Mouse (Mus musculus) forebrain, embryonic 10.5 days (tissue): Measurements from ENCODE around the gene Gm20683. TPM values are rescaled to one million over a fixed set of nuclear protein-coding genes. Genes with fewer than 3 reads are reported as not detected.

Experiments used
- DNase-seq: peaks from one replicate; pipeline ENCODE4 v3.0.0-alpha.2; 2017; ENCODE audit warnings: low spot score; ENCODE audit errors: extremely low spot score
- H3K27ac ChIP-seq: fragments of 300-500 bp; sonication (generic); 2 replicates; pipeline ENCODE4 v1.5.1; 2016; ENCODE audit warnings: mild to moderate bottlenecking
- H3K27me3 ChIP-seq: fragments of 300-500 bp; sonication (generic); 2 replicates; pipeline ENCODE4 v1.6.1; 2016; ENCODE audit warnings: mild to moderate bottlenecking; ENCODE audit not compliant: poor library complexity, severe bottlenecking
- H3K36me3 ChIP-seq: fragments of 300-500 bp; sonication (generic); replicated peaks from 2 replicates; pipeline ENCODE4 v1.6.1; 2016; ENCODE audit warnings: mild to moderate bottlenecking, moderate library complexity
- H3K4me1 ChIP-seq: fragments of 300-500 bp; sonication (generic); 2 replicates; pipeline ENCODE4 v1.6.1; 2016
- H3K4me3 ChIP-seq: fragments of 300-500 bp; sonication (generic); 2 replicates; pipeline ENCODE4 v1.5.1; 2016; ENCODE audit warnings: mild to moderate bottlenecking, moderate library complexity
- H3K9me3 ChIP-seq: fragments of 300-500 bp; sonication (generic); 2 replicates; pipeline ENCODE4 v1.6.1; 2016; ENCODE audit warnings: mild to moderate bottlenecking, moderate library complexity
- WGBS: fragments of 180-500 bp; shearing (Covaris S2); methylation state at CpG from one replicate; pipeline ENCODE4 v1.1.7; 2016; 5-methylcytosine and 5-hydroxymethylcytosine counted together
- polyA plus RNA-seq: library from polyadenylated mRNA; unstranded; fragments of >200 nt; fragmentation: Nextera tagmentation; extraction: Ambion mirVana; gene quantifications from 2 replicates; pipeline ENCODE4 v1.2.1, GENCODE M21; 2016

The Gm20683 gene
- polyA plus RNA-seq, result 1.7 and 2.3 TPM in 2 replicates

GRCm38 (mm10) chr17:25841117-25841880 is at the start of gene Gm20683:
Gene Gm20683, minus strand, starts transcription at chr17:25841763.
- no peaks in the 10 kb centered on the region for H3K27me3 ChIP-seq

GRCm38 (mm10) chr17:25888837-25889236 is 47.3 kb upstream of the Gm20683 start:
- Histone ChIP-seq H3K27me3 (no peaks in the 10 kb centered on the region), H3K36me3 (peaks cover 47% of the 10 kb centered on the region), H3K4me1 (peaks cover 13% of the 10 kb centered on the region), H3K4me3 (no peak overlapping the region), H3K9me3 (no peaks in the 10 kb centered on the region), H3K27ac (no peak overlapping the region)
- DNase-seq, result no peak
- WGBS, result 85% methylated on average over 3 of the region's 3 CpGs

More at GRCm38 (mm10) chr17:25841117-25841880, at the start of gene Gm20683:
- 94% methylated on average over 22 of the region's 22 CpGs for WGBS
- H3K4me3 ChIP-seq, result no peak within 1 kb of the TSS; the same call in 1 of the 2 replicates
- peaks cover 75% of the 10 kb centered on the region for H3K36me3 ChIP-seq
- no peak within 1 kb of the TSS for H3K27ac ChIP-seq
- no peaks in the 10 kb centered on the region for H3K9me3 ChIP-seq
- DNase-seq, result no peak
- H3K4me1 ChIP-seq, result peaks cover 51% of the 10 kb centered on the region

- Histone ChIP-seq H3K4me1 (peaks cover 27% of the 10 kb centered on the region), H3K36me3 (peaks cover 60% of the 10 kb centered on the region), H3K27ac (no peak overlapping the region), H3K27me3 (no peaks in the 10 kb centered on the region), H3K4me3 (no peak overlapping the region), H3K9me3 (no peaks in the 10 kb centered on the region)
- 92% methylated on average over 10 of the region's 10 CpGs for WGBS
- DNase-seq, result no peak
Measured at GRCm38 (mm10) chr17:25887467-25887866, 45.9 kb upstream of the Gm20683 start.

GRCm38 (mm10) chr17:25886806-25887205 is 45.2 kb upstream of the Gm20683 start:
- no peaks in the 10 kb centered on the region for H3K27me3 ChIP-seq
- H3K4me1 ChIP-seq, result peaks cover 33% of the 10 kb centered on the region
- H3K36me3 ChIP-seq, result peaks cover 66% of the 10 kb centered on the region
- no peaks in the 10 kb centered on the region for H3K9me3 ChIP-seq
- H3K27ac ChIP-seq, result no peak overlapping the region
- no peak for DNase-seq
- H3K4me3 ChIP-seq, result no peak overlapping the region

- H3K27ac ChIP-seq, result no peak overlapping the region
- H3K27me3 ChIP-seq, result no peaks in the 10 kb centered on the region
- 60% methylated on average over 4 of the region's 4 CpGs for WGBS
- peaks cover 45% of the 10 kb centered on the region for H3K4me1 ChIP-seq
- H3K9me3 ChIP-seq, result no peaks in the 10 kb centered on the region
- no peak overlapping the region for H3K4me3 ChIP-seq
- DNase-seq, result no peak
- peaks cover 66% of the 10 kb centered on the region for H3K36me3 ChIP-seq
Measured at GRCm38 (mm10) chr17:25885636-25886035, 44.1 kb upstream of the Gm20683 start.

GRCm38 (mm10) chr17:25883824-25884223 is 42.3 kb upstream of the Gm20683 start:
- Histone ChIP-seq H3K27me3 (no peaks in the 10 kb centered on the region), H3K4me1 (peaks cover 63% of the 10 kb centered on the region), H3K27ac (0 out of 2 replicates have a peak overlapping the region, but pooled peaks have one; percentile 87), H3K4me3 (no peak overlapping the region), H3K36me3 (peaks cover 63% of the 10 kb centered on the region), H3K9me3 (no peaks in the 10 kb centered on the region)
- WGBS, result 82% methylated on average over 3 of the region's 3 CpGs
- no peak for DNase-seq

- WGBS, result 84% methylated on average over 8 of the region's 8 CpGs
Measured at GRCm38 (mm10) chr17:25883268-25883667, 41.7 kb upstream of the Gm20683 start.

GRCm38 (mm10) chr17:25882306-25882705 is 40.7 kb upstream of the Gm20683 start:
- WGBS, result 34% methylated on average over 5 of the region's 5 CpGs
- Histone ChIP-seq H3K27ac (peak overlapping the region; percentile 87), H3K9me3 (no peaks in the 10 kb centered on the region), H3K4me3 (peak overlapping the region; percentile 13; the same call in 1 of the 2 replicates), H3K27me3 (no peaks in the 10 kb centered on the region), H3K4me1 (peaks cover 74% of the 10 kb centered on the region), H3K36me3 (peaks cover 63% of the 10 kb centered on the region)
- DNase-seq, result no peak

More at GRCm38 (mm10) chr17:25883268-25883667, 41.7 kb upstream of the Gm20683 start:
- Histone ChIP-seq H3K4me1 (peaks cover 69% of the 10 kb centered on the region), H3K27ac (peak overlapping the region; percentile 87; the same call in 1 of the 2 replicates), H3K4me3 (no peak overlapping the region), H3K36me3 (peaks cover 63% of the 10 kb centered on the region), H3K9me3 (no peaks in the 10 kb centered on the region), H3K27me3 (no peaks in the 10 kb centered on the region)
- no peak for DNase-seq

GRCm38 (mm10) chr17:25881691-25882090 is 40.1 kb upstream of the Gm20683 start:
- Histone ChIP-seq H3K27me3 (no peaks in the 10 kb centered on the region), H3K9me3 (no peaks in the 10 kb centered on the region), H3K4me1 (peaks cover 80% of the 10 kb centered on the region), H3K4me3 (peak overlapping the region; percentile 23; the same call in 1 of the 2 replicates), H3K36me3 (peaks cover 64% of the 10 kb centered on the region), H3K27ac (peak overlapping the region; percentile 87)
- WGBS, result 14% methylated on average over 4 of the region's 4 CpGs
- no peak for DNase-seq

- peak; percentile 64 for DNase-seq
- 4% methylated on average over 5 of the region's 5 CpGs for WGBS
- Histone ChIP-seq H3K9me3 (no peaks in the 10 kb centered on the region), H3K4me3 (peak overlapping the region; percentile 23; the same call in 1 of the 2 replicates), H3K4me1 (peaks cover 87% of the 10 kb centered on the region), H3K27me3 (no peaks in the 10 kb centered on the region), H3K36me3 (peaks cover 66% of the 10 kb centered on the region), H3K27ac (peak overlapping the region; percentile 87)
Measured at GRCm38 (mm10) chr17:25880913-25881641, 39.5 kb upstream of the Gm20683 start.

- no peak for DNase-seq
- H3K36me3 ChIP-seq, result peaks cover 66% of the 10 kb centered on the region
- peak within 1 kb of the TSS; percentile 87 for H3K27ac ChIP-seq
- peak within 1 kb of the TSS; percentile 23 for H3K4me3 ChIP-seq
- no peaks in the 10 kb centered on the region for H3K27me3 ChIP-seq
- peaks cover 87% of the 10 kb centered on the region for H3K4me1 ChIP-seq
- 19% methylated on average over 5 of the region's 5 CpGs for WGBS
- no peaks in the 10 kb centered on the region for H3K9me3 ChIP-seq
Measured at GRCm38 (mm10) chr17:25880196-25880910, 38.8 kb upstream of the Gm20683 start, which contains the start of gene Wfikkn1. Gene Wfikkn1, minus strand, starts transcription at chr17:25880858.

- no peaks in the 10 kb centered on the region for H3K27me3 ChIP-seq
- DNase-seq, result no peak
- no peaks in the 10 kb centered on the region for H3K9me3 ChIP-seq
- H3K36me3 ChIP-seq, result peaks cover 62% of the 10 kb centered on the region
- peak overlapping the region; percentile 87 for H3K27ac ChIP-seq
- WGBS, result 77% methylated on average over 8 of the region's 8 CpGs
- H3K4me3 ChIP-seq, result peak overlapping the region; percentile 23
- H3K4me1 ChIP-seq, result peaks cover 85% of the 10 kb centered on the region
Measured at GRCm38 (mm10) chr17:25879750-25880149, 38.2 kb upstream of the Gm20683 start.
